Mouse (Mus musculus): ENCODE measurements around the gene Col6a5. TPM values are rescaled to one million over a fixed set of nuclear protein-coding genes. Genes with fewer than 3 reads are reported as not detected.

The Col6a5 gene
- total RNA-seq, 2 experiments from 2014 or later: 0.40 to 0.54 TPM

DNA sequence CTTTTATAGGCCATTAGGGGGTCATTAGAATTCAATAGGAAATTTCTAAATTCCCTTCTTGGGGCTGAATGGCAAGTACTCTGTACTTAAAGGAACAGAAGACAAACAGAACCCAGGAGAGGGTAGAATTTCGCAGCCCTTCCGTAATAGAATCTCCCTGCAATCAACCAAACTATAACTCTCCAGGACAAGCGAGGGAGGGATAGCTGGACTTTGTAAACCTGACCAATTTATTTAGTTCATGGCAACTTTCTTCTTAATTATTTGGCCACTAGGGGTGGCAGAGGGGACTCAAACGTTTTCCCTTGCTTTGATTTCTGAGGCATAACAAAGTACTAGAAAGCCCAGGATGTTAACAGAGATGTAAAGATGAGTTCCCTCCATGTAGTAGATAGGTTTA lies 125.6 kb downstream of the Col6a5 start:
- DNase-seq (ENCODE audit: extremely low spot score in 1 of 2, low spot score in 1 of 2): no peak

DNA sequence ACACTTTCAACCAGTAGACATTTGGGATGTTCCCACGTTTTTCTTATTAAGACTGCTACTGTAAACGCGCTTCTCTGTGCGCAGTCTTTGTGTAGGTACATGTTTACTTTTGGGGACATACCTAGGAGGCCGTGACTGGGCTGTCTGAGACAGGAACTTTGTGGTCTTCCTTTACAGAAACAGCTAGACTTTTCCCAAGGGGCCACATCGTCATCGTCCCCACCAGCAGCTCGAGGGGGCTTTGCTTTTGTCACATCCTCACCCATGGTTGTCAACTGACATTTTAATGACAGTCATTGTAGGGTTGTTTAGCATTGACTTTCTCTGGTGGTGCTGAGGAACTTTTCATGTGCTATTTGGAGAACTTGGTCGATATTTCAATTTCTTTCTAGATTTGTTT lies 129.2 kb downstream of the Col6a5 start:
- no peak for DNase-seq (ENCODE audit: extremely low spot score in 1 of 2, low spot score in 1 of 2)

DNA sequence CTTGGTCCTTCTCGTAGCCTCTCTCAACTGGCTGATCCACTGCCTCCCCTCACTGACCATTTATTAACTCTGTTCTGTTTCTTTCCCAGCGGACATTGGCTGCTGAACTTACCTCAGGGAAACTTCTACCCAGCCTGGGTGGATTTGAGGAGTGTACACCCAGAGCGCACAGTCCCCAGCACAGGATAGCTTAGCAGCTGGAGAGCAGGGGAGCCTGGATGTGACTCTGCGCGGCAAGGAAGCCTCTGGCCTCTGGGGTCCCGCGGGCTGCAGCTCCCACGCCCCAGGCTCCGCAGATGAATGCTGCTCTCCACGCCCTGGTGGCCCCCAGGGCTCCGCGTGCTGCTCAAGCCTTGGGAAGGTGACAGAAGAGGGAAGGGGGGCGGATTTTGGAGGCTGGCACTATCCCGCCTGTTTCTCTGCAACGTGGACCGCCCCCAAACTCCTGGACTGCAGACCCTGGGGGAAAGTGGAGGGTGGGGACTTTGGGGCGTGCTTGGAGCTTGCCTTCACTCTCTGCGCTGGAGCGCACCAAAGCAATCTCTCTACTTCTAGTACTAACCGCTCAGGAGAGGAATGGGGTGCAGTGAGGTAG lies 132.6 kb downstream of the Col6a5 start, which contains the start of gene Col6a6:
Gene Col6a6, minus strand, starts transcription at position 370 of the 595 bp plus-strand sequence.
- no peak for DNase-seq (ENCODE audit: extremely low spot score in 1 of 2, low spot score in 1 of 2)

DNA sequence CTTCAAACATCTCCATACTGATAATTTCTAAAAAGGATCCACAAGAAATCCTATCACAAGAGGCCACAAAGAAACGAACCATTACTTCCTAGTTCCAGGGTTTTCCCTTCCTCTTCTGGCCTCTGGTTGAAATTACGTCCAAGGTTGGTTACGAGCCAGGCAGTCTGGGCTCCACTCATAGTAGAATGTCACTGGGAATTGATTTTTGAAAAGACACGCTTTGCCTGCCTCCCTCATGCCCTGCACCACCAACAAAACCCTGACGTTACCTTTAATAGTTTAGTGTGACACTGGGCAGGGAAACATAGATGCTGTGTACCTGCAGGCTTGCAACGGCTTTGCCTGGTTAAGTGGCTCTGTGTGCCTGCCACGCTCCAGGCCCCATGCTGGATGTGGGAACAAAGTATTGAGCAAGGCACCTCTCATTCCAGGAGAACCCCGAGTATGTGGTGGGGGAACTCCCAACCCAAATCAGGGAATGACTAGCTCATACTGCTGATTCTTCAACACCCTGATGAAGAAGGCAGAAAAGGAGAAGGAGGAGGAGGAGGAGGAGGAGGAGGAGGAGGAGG lies 133.3 kb downstream of the Col6a5 start:
- no peak for DNase-seq (ENCODE audit: extremely low spot score in 1 of 2, low spot score in 1 of 2)

DNA sequence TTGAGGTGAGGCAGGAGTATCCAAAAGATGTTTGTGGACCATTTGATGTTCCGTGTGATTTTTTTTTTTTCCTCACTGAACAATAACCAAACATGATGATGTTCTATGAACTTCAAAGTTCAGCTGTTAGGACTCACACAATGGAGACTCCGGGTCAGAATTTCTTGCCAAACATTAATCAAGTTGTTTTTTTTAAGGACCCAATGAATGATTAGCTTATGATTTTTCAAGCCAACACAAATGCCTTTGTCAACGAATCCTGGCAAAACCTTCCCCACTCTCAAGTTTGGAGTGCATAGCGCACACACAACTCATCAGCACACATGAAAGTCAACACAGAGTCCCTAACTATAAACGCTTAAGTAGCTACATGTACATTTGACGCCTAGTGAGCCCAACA lies 139.7 kb downstream of the Col6a5 start:
- DNase-seq (ENCODE audit: extremely low spot score in 1 of 2, low spot score in 1 of 2): no peak

DNA sequence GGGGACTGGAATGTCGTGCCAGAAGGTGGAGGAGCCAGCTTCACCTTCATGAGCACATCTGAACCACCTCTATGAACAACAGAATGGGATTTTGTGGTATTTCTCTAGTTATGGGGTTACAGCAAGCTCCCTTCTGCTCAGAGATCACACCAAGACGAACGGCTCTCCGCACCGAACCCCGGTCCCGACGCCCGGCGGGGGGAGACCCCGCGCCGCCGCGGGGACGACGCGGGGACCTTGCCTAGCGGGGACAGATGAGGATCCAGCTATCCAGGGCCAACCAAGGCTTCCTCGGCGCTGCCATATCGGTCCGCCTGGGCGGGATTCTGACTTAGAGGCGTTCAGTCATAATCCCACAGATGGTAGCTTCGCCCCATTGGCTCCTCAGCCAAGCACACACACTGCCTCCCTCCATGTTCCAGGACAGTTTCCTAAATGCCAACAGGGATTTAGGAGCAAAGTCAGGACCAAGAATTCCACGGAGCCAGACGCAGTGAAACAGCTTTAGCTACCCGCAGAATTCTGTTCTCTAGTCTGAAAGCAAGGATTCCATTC lies 141.2 kb downstream of the Col6a5 start:
- DNase-seq (ENCODE audit: extremely low spot score in 1 of 2, low spot score in 1 of 2): no peak

DNA sequence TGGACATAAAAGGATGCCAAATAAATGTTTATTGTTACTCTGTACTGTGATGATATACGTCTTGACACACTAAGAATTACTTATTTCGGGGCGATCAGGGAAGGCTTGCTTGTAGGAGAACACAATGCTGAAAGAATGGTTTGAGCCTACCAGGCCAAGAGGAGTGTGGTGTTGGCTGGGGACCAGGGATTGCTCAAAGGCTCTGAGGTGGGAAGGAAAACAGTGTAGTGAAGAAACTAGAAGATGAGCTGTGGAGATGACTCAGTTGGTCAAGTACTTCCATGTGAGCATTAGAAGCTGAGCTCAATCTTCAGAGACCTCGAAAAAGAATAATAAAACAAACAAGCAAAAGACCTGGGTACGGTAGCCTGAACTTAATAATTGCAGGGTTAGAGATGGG lies 146.0 kb downstream of the Col6a5 start:
- no peak for DNase-seq (ENCODE audit: extremely low spot score in 1 of 2, low spot score in 1 of 2)

DNA sequence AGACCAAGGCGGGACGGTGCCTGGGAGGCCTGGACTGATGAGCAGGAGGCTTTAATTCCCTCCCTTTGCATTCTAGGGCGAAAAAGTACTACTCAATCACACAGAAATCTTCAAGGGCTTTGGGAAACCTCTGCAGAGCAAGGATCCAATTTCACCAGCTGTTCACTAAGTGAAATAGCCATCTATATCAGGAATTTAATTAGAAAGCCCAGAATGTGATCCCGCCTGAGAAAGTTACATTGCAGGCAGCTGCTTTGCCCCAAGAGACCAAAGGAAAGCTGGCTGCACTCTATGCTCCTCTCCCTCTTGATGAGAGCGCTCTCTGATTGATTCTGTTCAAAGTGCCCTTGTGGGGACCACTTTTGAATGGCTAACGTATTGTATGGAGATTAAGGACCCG lies 149.0 kb downstream of the Col6a5 start:
- DNase-seq (ENCODE audit: extremely low spot score in 1 of 2, low spot score in 1 of 2): no peak

DNA sequence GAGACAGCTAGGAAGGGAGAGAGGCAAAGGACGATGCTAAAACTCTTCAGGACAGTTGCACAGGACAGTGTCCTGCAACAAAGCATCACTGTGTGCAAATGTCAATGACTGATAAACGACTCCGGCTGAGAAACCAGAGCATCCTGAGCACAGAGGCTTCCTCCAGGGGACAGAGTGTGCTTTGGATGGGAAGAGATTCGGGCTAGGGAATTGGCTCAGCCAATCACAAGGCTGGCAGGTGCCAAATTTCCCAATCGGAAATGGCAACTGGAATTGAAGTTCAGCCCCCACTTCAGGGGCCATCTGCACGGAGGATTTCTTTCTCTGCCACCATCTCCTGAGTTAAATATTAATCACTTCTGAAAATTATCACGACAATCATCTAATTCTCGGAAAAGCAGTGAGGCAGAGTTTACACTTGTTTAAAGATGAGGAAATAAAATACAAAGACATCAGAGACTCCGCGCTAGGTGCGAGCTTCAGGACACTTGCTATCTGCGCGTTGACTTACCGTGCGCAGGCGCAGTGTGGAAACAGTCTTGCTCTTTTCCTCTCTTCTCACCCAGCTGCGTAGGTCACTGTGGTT lies 151.4 kb downstream of the Col6a5 start:
- DNase-seq (ENCODE audit: extremely low spot score in 1 of 2, low spot score in 1 of 2): no peak

Other genes starting within 250 kb of the Col6a5 start
- under 1 TPM; 0.37 to 0.40 TPM for gene Col6a6, start 132.5 kb downstream of the Col6a5 start, total RNA-seq (2021)
- gene Col6a4, start 136.1 kb upstream of the Col6a5 start, total RNA-seq (2021): 1 to 10 TPM in 1 of 2 experiments, under 1 TPM in 1; 0.91 to 1.9 TPM
- gene Glyctk, start 197.5 kb upstream of the Col6a5 start, total RNA-seq (2021): 1 to 10 TPM; 3.1 to 3.3 TPM
- 100 to 1,000 TPM; 132 to 141 TPM for gene Wdr82, start 210.3 kb upstream of the Col6a5 start, total RNA-seq (2021)
- gene Ppm1m, start 239.1 kb upstream of the Col6a5 start, total RNA-seq (2021): 10 to 100 TPM; 15.6 to 16.6 TPM
- 10 to 100 TPM; 52.3 to 57.2 TPM for gene Twf2, start 242.5 kb upstream of the Col6a5 start, total RNA-seq (2021)

All from layer of hippocampus, postnatal 25 days (tissue).